Mouse (Mus musculus): ENCODE measurements around the gene Fto. TPM values are rescaled to one million over a fixed set of nuclear protein-coding genes. Genes with fewer than 3 reads are reported as not detected.
A peak's percentile ranks its signal among the peaks of the same experiment; 100 is the strongest.

Fto gene
- polyA plus RNA-seq (2017; shearing (Covaris generic)), result 10 to 100 TPM; 58.0 to 63.8 TPM

DNA sequence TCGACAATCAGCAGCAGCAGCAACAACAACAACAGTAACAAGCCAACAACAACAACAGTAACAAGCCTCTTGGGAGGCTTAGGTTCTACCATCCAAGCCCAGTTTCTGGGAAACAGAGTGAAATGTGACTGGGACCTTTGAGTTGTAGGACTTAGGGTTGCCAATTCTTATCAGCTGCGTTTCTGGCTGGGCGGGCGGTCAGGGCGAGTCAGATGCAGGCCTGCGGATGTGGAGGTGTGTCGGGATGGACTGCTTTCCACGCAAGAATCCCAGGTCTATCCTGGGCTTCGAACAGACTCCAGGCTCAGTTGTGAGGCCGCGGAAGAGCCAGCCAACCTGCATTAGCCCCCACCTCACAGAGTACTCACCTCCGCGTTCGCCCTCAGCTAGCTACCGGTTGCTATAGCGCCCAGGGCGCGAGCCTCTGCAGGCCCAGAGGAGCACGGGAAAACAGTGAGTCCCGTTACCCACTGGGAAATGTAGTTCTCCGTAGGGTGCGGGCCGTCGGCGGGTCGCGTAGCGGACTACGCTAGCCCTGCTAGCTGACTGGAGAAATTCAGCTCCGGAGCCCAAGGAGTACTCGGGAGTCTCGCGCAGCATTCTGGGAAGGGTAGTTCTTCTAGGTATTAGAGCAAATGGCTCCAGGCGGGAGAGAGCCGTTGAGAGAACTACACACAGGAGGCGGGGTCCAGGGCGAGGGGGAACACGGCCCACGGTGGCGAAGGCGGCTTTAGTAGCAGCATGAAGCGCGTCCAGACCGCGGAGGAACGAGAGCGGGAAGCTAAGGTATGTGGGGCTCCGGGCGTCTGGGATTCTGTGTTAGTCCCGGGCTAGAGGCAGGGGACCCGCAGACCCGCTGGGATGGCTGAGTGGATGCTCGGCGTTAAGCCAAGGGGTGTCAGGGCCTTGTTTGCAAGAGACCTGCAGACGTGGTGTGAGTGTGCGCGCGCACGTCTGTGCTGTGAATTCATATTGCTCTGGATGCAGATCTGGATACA lies at the start of gene Fto, which contains the start of gene Rpgrip1l:
TSS of gene Fto (plus strand) at position 691 of the 998 bp plus-strand sequence.
TSS of gene Rpgrip1l (minus strand) at position 428 of the 998 bp plus-strand sequence.
- peak; percentile 97 for ATAC-seq

DNA sequence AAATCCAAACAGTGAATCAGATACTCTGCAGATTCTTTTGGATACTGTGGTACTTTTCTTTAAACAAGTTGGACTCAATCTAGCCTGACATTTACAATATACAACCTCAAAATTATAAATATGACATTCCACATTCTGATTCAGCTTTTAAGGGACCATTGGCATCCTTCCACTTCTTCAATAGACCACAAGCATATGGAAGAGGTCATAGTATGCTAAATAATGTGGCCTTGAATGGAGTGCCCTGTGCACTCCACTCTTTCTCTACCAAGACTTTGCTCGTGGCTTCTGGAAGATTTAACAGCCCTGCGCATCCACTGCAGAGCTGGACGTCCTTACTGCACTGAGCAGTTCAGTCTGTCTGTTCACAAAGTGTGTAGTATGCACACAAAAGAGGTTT lies 49.4 kb upstream of the Fto start:
- ATAC-seq, result no peak

DNA sequence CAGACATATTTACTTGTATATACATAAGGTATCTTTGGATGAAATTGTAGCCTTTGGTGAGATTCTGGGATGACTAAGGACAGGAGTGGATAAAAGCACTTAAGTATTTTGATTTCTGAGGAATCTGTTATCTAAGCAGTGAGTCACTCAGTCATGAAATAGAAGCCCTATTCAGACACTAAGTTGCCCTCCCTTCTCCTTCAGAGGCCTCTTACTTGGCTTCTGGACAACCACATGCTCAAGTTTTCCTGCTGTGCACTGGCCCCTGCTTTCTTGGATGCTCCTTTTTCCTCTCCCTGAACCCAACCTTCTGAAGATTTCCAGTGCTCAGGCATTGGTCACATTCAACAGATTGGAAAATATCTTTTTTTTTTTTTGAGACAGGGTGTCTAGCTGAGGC lies 48.8 kb upstream of the Fto start:
- no peak for ATAC-seq

DNA sequence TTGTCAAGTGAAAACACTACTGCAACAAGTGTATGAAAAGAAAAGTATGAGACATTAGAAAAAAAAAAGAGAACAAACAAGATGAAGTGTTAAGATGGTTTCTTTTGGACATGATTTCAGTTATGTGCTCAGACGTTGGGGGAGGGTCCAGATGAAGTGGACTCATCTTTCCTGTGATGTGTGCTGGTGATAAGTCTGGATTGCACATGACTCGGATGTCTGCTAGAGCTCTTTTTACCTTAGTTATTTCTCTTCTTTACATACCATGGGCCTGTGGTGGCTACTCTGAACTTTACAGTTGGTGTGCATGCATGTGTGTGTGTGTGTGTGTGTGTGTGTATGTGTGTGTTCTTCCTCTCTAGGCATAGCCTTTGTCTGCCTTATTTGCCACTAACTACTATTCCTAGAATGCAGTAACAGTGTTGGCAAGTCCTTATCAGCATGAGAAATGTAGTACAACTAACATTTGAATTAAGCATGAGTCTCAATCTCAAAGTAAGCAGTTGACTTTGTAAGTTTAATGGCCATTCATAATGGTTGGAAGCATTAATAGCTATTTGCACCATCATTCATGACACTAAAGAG lies 43.9 kb upstream of the Fto start:
- ATAC-seq, result no peak

DNA sequence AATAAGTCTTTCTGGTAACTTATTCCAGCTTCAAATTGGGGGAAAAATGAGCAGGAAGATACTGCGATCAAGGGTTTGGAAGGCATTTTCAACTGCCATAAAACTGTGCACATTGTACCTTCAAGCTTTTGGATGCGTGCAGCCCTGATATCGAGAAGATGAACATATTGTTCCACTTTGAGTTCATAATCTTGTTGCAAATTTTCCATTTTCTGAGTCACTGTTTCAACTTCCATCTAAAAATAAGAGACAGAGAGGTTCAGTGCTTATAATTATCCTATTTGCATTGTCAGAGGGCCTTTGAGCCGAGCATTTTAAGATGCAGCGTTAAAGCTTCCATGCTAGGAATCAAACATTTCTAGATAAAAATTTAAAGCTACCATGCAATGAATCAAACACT lies 39.8 kb upstream of the Fto start:
- ATAC-seq, result no peak

DNA sequence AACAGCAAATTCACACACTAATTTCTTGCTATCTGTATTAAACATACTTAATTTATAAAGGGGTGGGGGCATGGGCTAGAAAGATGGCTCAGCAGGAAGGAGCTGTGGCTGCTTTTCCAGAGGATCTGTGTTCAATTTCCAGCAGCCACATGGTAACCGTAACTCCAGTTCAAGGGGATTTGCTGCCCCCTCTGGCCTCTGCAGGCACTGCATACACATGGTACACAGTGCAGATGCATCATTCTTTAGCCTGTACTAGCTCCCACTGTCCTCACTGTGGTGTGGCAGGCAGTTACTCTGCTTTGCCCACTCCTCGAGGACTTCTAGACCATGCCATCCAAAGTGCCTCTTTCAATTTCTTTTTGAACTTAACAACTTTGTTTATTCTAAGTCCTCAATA lies 37.0 kb upstream of the Fto start:
- ATAC-seq, result no peak

DNA sequence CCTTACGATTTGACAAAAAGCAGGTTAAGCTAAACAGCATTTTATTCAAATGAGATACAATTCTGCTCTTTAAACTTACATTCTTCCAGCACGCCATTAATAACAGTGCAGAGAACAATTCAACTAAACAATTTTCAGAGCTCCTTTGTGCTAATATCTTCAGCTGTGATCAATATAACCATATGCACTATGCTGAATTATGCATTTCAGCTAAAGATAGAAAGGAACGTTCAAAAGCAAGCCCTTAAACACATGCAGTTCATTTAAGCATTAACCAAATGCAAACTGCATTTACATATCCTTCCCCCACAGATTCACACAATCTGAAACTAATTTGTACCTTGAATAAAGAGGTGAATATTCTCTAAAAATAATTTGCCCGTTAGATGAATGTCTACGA lies 35.3 kb upstream of the Fto start:
- no peak for ATAC-seq

DNA sequence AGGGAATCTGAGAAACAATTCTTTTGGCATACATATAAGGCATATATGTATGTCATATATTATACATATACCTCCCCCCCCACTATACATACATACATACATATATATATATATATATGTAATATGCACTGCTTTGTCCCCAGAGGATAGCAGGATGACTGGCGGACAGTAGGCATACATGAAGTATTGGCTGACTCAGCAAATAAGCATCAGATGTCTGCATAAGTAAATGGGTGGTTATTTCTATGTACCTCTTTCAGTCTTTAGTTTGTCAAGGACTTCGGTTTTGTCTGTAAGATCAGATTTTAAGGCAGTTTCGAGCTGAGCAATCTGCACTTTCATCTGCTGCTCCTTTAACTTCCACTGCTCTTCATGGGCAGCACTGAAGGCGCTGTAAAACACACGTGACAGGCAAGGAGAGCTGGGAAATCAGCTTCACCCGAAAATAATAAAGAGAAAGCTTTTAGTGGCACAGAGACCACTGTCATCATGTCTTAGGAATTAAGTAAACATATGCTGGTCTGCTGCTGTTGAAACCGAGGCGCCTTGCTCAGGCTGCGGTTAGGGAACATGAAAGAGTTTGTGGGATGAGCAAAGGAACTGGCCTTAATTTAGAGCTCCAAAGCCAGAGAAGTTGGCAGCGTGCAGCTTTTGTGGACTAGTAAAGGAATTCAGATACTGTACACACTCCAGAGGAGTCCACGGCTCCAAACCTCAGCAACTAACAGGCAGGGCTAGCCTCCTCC lies 32.7 kb upstream of the Fto start:
- no peak for ATAC-seq

DNA sequence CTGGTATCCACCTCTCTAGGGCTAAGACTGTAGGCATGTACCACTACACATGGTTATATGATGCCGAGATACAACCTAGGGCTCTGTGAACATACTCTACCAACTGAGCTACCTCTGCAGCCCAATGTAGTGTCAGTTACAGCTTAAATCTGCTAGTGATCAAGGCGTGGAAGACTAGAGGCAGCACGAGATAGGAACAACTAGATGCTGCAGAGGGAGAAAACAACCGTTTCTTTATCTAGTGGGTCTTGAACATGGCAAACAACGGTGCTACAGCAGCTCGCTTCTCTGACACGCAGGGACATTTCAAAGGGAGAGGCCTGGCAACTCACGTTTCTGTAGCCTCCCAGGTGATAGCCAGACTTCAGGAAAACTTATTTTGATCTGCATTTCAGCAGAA lies 31.8 kb upstream of the Fto start:
- ATAC-seq, result no peak

DNA sequence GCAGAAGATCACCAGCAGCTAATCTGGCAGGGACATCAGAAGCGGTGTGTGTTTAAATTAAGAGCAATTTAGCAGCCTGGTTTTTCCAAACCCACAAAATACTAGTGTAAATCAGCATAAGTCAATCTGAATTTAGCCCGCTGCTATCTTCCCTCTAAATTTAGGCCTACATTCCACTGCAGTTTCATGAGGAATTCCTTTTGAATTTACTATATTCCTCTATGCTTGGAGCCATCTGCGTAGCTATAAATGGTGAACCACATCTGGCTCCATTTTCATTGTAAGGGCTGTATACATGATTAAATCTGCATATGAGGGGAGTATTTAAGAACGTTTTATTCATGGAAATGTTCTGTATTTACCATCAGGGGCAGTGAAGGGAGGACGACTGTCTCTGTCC lies 30.7 kb upstream of the Fto start:
- ATAC-seq, result no peak

DNA sequence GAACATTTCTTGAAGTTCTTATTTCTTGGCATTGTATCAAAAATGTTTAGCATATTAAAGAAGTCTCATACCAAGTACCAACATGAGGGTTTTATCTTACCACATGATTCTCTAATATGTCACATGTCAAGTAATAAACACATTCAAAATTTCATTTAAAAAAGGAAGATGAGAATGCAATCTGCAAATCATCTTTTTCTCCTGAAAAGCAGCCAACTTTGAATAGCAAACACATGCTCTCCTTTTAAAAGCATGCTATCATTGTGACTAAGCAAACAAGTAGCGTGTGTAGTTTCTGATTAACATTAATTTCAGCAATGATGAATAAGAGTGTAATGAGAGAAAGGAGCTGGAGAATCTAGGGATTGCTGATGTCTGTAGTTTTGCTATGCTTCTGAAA lies 29.5 kb upstream of the Fto start:
- ATAC-seq, result no peak

DNA sequence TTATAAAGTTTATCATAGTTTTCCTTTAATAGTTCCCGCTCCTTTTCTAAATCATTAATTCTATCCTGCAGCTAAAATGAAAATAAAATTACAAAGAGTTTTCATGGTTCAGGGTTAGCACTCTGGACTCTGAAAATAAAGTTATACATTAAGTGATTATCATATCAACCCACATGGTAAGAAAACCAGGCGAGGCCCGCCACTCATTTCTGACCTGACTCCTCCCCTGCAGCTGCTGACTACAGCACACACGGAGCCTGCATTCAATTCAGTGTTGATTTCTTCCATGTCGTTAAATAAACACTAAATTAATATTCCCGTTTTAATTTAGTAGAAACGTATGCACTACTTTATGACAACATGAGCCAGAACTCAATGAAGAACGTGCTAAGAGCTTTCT lies 27.1 kb upstream of the Fto start:
- no peak for ATAC-seq

DNA sequence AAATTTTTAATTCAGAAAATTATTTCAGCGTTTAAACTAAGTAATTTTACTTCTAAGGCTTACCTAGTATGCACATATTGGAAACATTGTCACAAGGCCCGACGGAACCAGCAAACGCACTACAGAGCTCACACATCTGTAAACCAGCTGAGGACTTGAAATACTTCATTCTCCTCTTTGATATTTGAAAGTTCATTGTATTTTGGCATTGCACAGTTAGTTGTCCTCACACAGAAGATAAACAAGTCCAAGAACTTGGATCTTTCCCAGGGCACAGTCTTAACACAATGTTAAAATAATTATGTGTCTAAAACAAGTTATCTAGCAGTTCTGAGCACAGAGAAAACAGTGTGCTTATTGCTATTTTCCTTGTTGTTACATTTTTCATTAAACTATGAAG lies 22.7 kb upstream of the Fto start:
- no peak for ATAC-seq

DNA sequence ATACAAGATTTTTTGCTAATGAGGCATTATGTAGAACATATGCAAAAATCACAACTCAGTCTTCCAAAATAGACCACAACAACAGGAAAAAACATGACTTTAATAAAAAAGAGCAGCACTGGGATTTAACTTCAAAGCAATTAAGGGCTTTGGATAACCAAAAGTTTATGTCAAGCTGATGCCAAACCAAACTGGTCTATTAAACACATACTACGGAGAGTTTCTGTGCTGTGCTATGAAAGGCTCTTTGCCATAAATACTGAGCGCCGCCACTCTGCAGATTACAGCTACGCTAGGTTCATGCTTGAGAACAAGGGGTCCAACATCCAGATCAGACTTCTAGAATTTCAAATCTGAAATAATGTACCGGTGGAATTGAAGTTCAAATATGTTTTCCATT lies 17.5 kb upstream of the Fto start:
- no peak for ATAC-seq

DNA sequence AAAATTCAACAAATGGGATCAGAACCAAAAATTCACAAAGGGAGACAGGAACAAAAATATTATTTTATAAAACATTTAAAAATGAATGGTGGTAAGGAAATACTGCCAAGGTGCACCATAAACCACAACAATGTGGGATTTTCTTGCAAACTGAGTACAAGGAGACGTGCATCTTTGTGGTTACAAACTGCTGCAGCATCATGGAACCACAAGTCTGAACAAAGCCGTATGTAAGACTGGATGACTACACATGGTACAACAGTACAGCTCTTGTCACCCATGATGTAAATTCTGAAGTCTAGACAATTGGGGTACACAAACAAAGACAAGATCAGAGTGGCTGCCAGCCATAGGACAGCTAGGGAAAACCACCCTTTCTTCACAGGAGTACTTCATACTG lies 14.7 kb upstream of the Fto start:
- no peak for ATAC-seq

DNA sequence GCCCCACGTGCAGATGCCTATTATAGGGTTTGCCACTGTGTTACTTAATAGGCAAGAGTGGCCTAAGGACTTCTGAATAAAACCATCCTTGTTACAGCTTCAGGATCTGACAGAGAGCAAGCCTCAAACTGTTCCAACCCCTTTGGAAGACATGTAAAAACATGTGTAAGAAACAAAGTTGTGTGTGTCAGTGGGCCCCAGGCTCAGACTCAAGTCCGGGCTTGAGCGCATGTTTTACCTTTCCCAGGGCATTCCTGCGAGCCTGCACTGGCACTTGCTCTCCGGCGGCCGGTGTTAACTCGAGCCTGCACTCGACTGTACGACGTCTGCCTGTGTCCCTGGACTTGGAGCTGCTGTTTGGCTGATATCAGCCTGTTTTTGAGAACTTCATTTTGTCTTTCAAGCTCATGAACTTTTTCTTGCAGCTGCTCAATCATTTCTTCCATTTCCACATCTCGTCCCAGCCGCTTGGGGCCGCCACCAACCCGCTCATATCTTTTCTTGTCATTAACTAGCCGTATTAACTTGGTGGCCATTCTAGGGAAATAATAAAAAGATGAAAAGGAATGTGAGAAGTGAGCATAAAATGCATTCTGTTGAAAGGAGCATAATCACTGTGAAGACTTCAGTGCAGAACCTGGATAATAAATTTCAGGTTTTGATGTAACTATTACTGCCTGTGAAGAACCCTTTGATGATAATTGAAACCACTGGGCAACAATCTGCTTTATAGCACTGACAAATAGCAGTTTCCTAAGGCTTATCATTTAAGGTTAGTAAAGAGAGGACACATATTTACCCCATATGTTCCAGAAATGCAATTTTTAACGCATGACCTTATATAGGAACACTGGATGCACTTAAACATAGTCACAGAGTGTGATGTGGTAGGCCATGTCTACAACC lies 8.6 kb upstream of the Fto start:
- ATAC-seq, result no peak

DNA sequence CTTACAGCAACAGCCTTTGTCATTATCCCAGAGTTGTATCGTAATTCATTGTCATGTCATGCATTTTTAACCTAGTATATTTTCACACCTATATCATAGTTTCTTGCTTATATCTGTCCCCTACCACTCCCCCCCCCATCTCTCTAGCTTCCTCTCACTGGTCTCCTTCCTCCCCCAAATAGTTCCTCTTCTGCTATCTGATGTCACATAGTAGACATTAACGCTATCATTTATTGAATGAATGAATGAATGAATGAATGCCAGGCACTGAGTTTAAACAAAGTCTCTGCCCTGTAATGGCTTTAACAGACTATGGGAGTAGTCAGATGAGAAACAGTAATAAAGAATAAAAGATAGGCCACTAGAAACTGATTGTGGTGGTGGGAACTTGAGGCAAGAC lies 983 bp upstream of the Fto start:
- ATAC-seq, result no peak

DNA sequence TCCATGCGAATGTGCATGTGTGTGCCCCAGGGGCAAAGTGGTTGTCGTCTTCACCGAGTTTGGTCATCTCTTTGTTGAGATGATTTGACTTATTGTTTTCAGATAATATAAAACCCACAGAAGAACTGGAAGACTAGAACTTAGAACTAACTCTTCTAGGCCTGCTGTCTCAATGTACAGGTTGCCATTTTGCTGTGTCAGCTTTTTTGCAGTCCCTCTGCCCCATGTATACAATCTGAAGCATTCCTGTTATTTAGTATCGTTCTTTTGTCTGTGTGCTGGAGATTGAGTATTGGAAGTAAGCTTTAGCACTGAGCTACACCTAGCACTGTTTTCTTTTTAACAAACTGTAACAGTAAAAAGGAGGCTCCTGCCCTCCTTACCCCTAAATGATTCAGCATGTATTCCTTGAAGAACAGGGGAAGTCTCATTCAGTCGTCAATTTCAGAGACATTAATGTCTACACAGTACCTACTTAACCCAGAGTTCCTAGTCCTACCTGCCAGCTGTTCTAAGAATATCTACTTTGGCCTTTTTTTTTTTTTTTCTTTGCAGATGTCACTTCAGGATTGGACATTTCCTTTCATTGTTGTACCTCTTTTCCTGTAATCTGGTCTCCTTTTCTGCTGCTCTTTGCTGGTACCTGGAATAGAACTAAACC lies 4.4 kb downstream of the Fto start:
- no peak for ATAC-seq

DNA sequence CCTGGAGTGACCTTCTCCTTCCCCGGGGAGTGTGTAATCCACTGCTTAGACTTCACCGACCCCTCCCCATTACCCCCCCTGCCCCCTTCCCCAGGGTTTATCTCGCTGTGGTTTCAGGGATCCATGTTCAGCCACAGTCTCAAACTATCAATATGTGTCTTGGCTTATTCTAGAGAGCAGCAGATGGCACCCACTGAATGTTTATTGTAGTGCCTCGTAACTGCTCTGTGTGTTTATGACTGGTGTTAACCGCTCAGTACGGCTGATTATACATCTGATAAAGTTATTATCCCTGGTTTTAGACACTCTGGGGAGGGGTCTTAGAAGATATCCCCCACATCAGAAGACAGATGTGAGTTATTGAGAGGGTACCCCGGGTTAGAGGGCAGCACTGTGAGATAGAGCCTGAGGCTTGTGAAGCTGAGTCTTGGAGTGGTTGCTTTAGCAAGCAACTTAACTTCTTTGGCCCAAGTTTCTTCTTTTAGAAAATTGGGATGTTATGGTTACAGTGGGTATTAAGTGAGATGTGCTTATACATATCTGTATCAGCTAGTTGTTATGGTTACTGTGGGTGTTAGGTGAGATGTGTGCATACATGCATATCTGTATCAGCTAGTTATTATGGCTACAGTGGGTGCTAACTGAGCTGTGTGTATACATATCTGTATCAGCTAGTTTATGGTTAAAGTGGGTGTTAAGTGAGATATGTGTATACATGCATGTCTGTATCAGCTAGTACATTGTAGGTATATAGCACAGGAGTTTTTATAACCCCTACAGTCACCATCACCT lies 5.8 kb downstream of the Fto start:
- no peak for ATAC-seq

DNA sequence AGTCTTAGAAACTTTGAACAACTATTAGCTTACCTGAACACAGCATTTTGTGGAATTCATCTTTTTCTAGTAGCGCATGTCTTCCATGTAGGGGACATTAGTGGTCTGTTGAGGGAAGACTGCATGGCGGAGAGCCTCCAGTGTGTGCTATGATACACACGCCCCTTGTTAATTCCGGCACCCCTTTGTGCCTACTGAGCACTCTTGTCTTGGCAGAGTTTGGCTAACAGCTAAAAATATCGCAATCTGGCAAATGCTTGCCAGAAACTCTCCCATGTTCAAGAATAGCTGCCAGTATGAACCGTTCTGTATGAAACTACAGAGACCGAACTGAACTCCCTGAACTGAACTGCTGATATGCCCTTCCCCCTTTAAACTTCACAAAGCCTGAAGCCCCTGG lies 10.2 kb downstream of the Fto start:
- no peak for ATAC-seq

DNA sequence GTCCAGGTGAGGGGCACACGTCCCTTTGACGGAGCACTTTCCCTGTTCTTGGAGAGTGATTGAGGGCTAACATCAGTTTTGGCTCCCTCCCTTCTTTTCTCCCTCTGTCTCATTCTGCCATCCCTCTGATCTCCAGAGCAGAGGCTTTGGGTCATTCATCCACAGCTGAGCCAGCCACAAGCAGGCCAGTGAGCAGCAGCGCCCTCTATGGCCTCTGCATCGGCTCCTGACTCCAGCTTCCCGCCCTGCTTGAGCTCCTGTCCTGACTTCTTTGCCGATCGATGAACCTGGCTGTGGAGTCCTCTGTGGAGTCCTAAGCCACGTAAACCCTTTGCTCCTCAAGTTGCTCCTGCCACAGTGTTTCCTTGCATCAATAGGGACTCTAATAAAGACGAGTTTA lies 10.9 kb downstream of the Fto start:
- ATAC-seq, result no peak
